Mouse (Mus musculus) ES-Bruce4 (cell line): ENCODE results near the gene Ropn1l.

Experiments used
- CTCF ChIP-seq: IDR thresholded peaks from one replicate; pipeline ENCODE4 v1.8.1; 2011; ENCODE audit warnings: low read depth, low read length
- EP300 ChIP-seq: IDR thresholded peaks from 2 replicates; pipeline ENCODE4 v1.6.1; 2011; ENCODE audit warnings: low read depth, low read length; ENCODE audit not compliant: insufficient read depth
- POLR2A ChIP-seq: IDR thresholded peaks from one replicate; pipeline ENCODE4 v1.8.1; 2011; ENCODE audit warnings: low read length; ENCODE audit not compliant: insufficient read depth

GRCm38 (mm10) chr15:31441996-31442395 is 11.5 kb downstream of the Ropn1l start:
- TF ChIP-seq CTCF: no peak
- TF ChIP-seq POLR2A: no peak
- no peak for TF ChIP-seq EP300
